Mouse (Mus musculus): ENCODE measurements around the gene Cntn3. TPM values are rescaled to one million over a fixed set of nuclear protein-coding genes. Genes with fewer than 3 reads are reported as not detected.

Cntn3 gene
- 0.36 and 0.45 TPM in 2 replicates for polyA plus RNA-seq (2012; rRNA removed)

DNA sequence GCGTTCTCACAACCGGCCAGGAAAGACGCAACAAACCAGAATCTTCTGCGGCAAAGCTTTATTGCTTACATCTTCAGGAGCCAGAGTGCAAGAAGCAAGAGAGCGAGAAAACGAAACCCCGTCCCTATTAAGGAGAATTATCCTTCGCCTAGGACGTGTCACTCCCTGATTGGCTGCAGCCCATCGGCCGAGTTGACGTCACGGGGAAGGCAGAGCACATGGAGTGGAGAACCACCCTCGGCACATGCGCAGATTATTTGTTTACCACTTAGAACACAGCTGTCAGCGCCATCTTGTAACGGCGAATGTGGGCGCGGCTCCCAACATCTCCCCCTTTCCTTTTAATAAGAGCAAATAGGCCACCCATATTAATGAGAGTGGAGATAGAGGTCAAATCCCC, at the start of gene Cntn3:
Gene Cntn3, minus strand, starts transcription at position 101 of the 400 bp plus-strand sequence.

All from liver, embryonic 18 days (tissue).